Mouse (Mus musculus): ENCODE measurements around the gene Olfr700. TPM values are rescaled to one million over a fixed set of nuclear protein-coding genes. Genes with fewer than 3 reads are reported as not detected.

Gene Olfr700
- total RNA-seq (2023; ENCODE audit: inconsistent age), result not detected in 4 replicates

DNA sequence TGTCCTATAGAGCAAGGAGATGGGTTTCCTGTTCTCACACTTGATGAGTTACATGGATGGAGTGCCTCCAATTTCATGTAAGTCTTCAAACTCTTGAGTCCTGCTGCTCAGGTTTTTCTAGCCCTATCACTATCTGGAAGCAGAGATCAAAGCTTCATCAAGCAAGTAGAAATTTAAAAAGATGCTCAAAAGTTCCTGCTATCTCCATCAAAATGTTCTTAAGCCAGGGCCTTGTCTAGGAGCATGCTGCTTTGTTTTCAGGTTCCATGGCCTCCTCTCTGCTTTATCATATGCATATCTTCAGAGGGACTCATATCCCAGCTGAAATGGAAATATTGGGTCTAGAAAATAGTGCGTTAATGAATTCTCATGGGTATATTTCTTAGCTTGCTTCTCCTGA lies at the start of gene Olfr700:
Gene Olfr700 (minus strand): TSS at position 101 of the 400 bp plus-strand sequence.

GRCm38 (mm10) chr7:106843060-106843459 lies 34.4 kb upstream of the Olfr700 start, which contains the start of gene Olfr703:
Gene Olfr703, plus strand, starts transcription at chr7:106843360.

DNA sequence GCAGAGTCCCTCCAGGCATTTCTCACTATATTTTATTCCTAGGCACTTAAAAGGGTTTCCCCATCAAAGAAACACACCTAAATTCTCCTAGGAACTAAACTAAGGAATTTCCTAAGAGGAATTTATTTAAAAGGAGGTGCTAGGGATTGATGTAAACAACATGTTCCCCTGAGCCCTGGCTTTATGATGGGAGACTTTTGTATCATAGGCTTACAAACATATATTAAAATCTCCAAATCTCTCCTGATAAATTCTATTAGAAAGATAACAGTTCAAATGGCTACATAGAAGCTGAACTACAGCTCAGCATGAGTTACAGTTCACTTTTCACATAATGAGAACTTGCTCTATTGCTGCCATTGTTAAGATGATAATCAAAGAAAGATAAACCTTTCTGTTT lies 25.2 kb upstream of the Olfr700 start, which contains the start of gene Olfr702:
Gene Olfr702 (minus strand): TSS at position 101 of the 400 bp plus-strand sequence.

GRCm38 (mm10) chr7:106813829-106814228 lies 5.2 kb upstream of the Olfr700 start, which contains the start of gene Olfr701:
Gene Olfr701, plus strand, starts transcription at chr7:106814129.

GRCm38 (mm10) chr7:106793098-106793497 lies 15.5 kb downstream of the Olfr700 start, which contains the start of gene Olfr699:
Gene Olfr699, minus strand, starts transcription at chr7:106793198.

Other genes starting within 250 kb of the Olfr700 start
- not detected in 4 replicates for gene Olfr693, start 128.2 kb downstream of the Olfr700 start, total RNA-seq (2023; ENCODE audit: inconsistent age)
- gene Olfr694, start 117.0 kb downstream of the Olfr700 start, total RNA-seq (2023; ENCODE audit: inconsistent age), result not detected in 4 replicates
- not detected in 4 replicates for gene Olfr695, start 92.4 kb downstream of the Olfr700 start, total RNA-seq (2023; ENCODE audit: inconsistent age)
- gene Olfr697, start 66.4 kb downstream of the Olfr700 start, total RNA-seq (2023; ENCODE audit: inconsistent age), result not detected in 4 replicates
- not detected in 4 replicates for gene Olfr698, start 53.4 kb downstream of the Olfr700 start, total RNA-seq (2023; ENCODE audit: inconsistent age)
- not detected in 4 replicates for gene Olfr699, start 15.6 kb downstream of the Olfr700 start, total RNA-seq (2023; ENCODE audit: inconsistent age)
- not detected in 4 replicates for gene Olfr701, start 5.3 kb upstream of the Olfr700 start, total RNA-seq (2023; ENCODE audit: inconsistent age)
- not detected in 4 replicates for gene Olfr702, start 25.1 kb upstream of the Olfr700 start, total RNA-seq (2023; ENCODE audit: inconsistent age)
- gene Olfr703, start 34.5 kb upstream of the Olfr700 start, total RNA-seq (2023; ENCODE audit: inconsistent age), result not detected in 4 replicates
- not detected in 4 replicates for gene Olfr704, start 54.4 kb upstream of the Olfr700 start, total RNA-seq (2023; ENCODE audit: inconsistent age)
- gene Olfr705, start 68.1 kb upstream of the Olfr700 start, total RNA-seq (2023; ENCODE audit: inconsistent age), result not detected in 4 replicates
- not detected in 4 replicates for gene Olfr706, start 79.3 kb upstream of the Olfr700 start, total RNA-seq (2023; ENCODE audit: inconsistent age)
- gene Olfr707, start 92.4 kb upstream of the Olfr700 start, total RNA-seq (2023; ENCODE audit: inconsistent age), result not detected in 4 replicates
- gene Olfr1532-ps1, start 99.2 kb upstream of the Olfr700 start, total RNA-seq (2023; ENCODE audit: inconsistent age), result not detected in 4 replicates
- gene Olfr709-ps1, start 123.4 kb upstream of the Olfr700 start, total RNA-seq (2023; ENCODE audit: inconsistent age), result 0.12 TPM in 1 of 4 replicates, not detected in the others
- not detected in 4 replicates for gene Olfr710, start 139.5 kb upstream of the Olfr700 start, total RNA-seq (2023; ENCODE audit: inconsistent age)
- not detected in 4 replicates for gene Olfr6, start 155.1 kb upstream of the Olfr700 start, total RNA-seq (2023; ENCODE audit: inconsistent age)
- gene Olfr711, start 166.6 kb upstream of the Olfr700 start, total RNA-seq (2023; ENCODE audit: inconsistent age), result not detected in 4 replicates
- not detected in 4 replicates for gene Olfr2, start 197.2 kb upstream of the Olfr700 start, total RNA-seq (2023; ENCODE audit: inconsistent age)
- gene Olfr713, start 222.3 kb upstream of the Olfr700 start, total RNA-seq (2023; ENCODE audit: inconsistent age), result not detected in 4 replicates